Mouse (Mus musculus): ENCODE data around the gene Pi16. TPM values are rescaled to one million over a fixed set of nuclear protein-coding genes. Genes with fewer than 3 reads are reported as not detected.

Pi16 gene
- polyA plus RNA-seq, 1 experiment from 2014 or later: 2.4 TPM

- Histone ChIP-seq H3K9ac (no peak overlapping the region), H3K36me3 (no peaks in the 10 kb centered on the region), H3K4me1 (peaks cover 15% of the 10 kb centered on the region; the same call in 1 of the 2 replicates), H3K4me2 (no peak overlapping the region), H3K4me3 (no peak overlapping the region), H3K27me3 (no peaks in the 10 kb centered on the region), H3K27ac (no peak overlapping the region), H3K9me3 (no peaks in the 10 kb centered on the region)
- ATAC-seq (ENCODE audit: borderline replicate concordance, extremely low read depth, low FRiP score, low TSS enrichment): no peak
- 3% methylated on average over 5 of the region's 5 CpGs for WGBS
Observed at GRCm38 (mm10) chr17:29370984-29371723, 53.7 kb downstream of the Pi16 start.

- H3K9ac ChIP-seq: no peak overlapping the region
- H3K27ac ChIP-seq: no peak overlapping the region
- H3K4me2 ChIP-seq: no peak overlapping the region
- no peak overlapping the region for H3K4me3 ChIP-seq
- H3K4me1 ChIP-seq: peaks cover under 1% of the 10 kb centered on the region; the same call in 1 of the 2 replicates
- ATAC-seq (ENCODE audit: borderline replicate concordance, extremely low read depth, low FRiP score, low TSS enrichment): no peak
- H3K27me3 ChIP-seq: no peaks in the 10 kb centered on the region
- no peaks in the 10 kb centered on the region for H3K9me3 ChIP-seq
- WGBS: 77% methylated on average over 10 of the region's 10 CpGs
- no peaks in the 10 kb centered on the region for H3K36me3 ChIP-seq
Observed at GRCm38 (mm10) chr17:29375871-29376270, 58.4 kb downstream of the Pi16 start.

GRCm38 (mm10) chr17:29378056-29378455 is 60.6 kb downstream of the Pi16 start:
- Histone ChIP-seq H3K9me3 (no peaks in the 10 kb centered on the region), H3K4me2 (no peak overlapping the region), H3K27ac (no peak overlapping the region), H3K4me1 (no peaks in the 10 kb centered on the region), H3K27me3 (no peaks in the 10 kb centered on the region), H3K36me3 (no peaks in the 10 kb centered on the region), H3K9ac (no peak overlapping the region), H3K4me3 (no peak overlapping the region)
- no peak for ATAC-seq (ENCODE audit: borderline replicate concordance, extremely low read depth, low FRiP score, low TSS enrichment)
- 57% methylated on average over 8 of the region's 8 CpGs for whole genome bisulfite sequencing

Other genes starting within 250 kb of the Pi16 start
- 28.3 and 30.1 TPM in 2 replicates for gene Cdkn1a, start 226.7 kb upstream of the Pi16 start, polyA plus RNA-seq (2015; fragmentation: Nextera tagmentation; extraction: Ambion mirVana)
- 0.52 and 1.4 TPM in 2 replicates for gene Rab44, start 203.5 kb upstream of the Pi16 start, polyA plus RNA-seq (2015; fragmentation: Nextera tagmentation; extraction: Ambion mirVana)
- 3.9 and 5.1 TPM in 2 replicates for gene Cpne5, start 79.5 kb upstream of the Pi16 start, polyA plus RNA-seq (2015; fragmentation: Nextera tagmentation; extraction: Ambion mirVana)
- 169 and 174 TPM in 2 replicates for gene Ppil1, start 53.5 kb upstream of the Pi16 start, polyA plus RNA-seq (2015; fragmentation: Nextera tagmentation; extraction: Ambion mirVana)
- 79.2 and 83.2 TPM in 2 replicates for gene BC004004, start 48.9 kb upstream of the Pi16 start, polyA plus RNA-seq (2015; fragmentation: Nextera tagmentation; extraction: Ambion mirVana)
- gene Mtch1, start 30.3 kb downstream of the Pi16 start, polyA plus RNA-seq (2015; fragmentation: Nextera tagmentation; extraction: Ambion mirVana): 341 and 343 TPM in 2 replicates
- 19.1 and 21.7 TPM in 2 replicates for gene Fgd2, start 43.2 kb downstream of the Pi16 start, polyA plus RNA-seq (2015; fragmentation: Nextera tagmentation; extraction: Ambion mirVana)
- gene Pim1, start 173.1 kb downstream of the Pi16 start, polyA plus RNA-seq (2015; fragmentation: Nextera tagmentation; extraction: Ambion mirVana): 16.3 and 17.2 TPM in 2 replicates
- not detected in 2 replicates for gene Gm17657, start 232.0 kb downstream of the Pi16 start, polyA plus RNA-seq (2015; fragmentation: Nextera tagmentation; extraction: Ambion mirVana)
- gene Tbc1d22b, start 232.1 kb downstream of the Pi16 start, polyA plus RNA-seq (2015; fragmentation: Nextera tagmentation; extraction: Ambion mirVana): 14.8 and 15.6 TPM in 2 replicates
- 0.75 and 1.4 TPM in 2 replicates for gene Tmem217, start 234.7 kb downstream of the Pi16 start, polyA plus RNA-seq (2015; fragmentation: Nextera tagmentation; extraction: Ambion mirVana)